Mouse (Mus musculus) left cerebral cortex, postnatal 25 days (tissue): ENCODE measurements at regions not wholly inside any gene's neighbourhood (a gene's known extent, or its start where the extent isn't known, plus 50 kb on each side); places are given as distances from the start of the nearest gene placed in this dataset.

Source experiments
- DNase-seq, 2 experiments: peaks; one replicate each; pipeline ENCODE4 v3.0.0; 2022; ENCODE audit warnings: low spot score in 2 of 2, mixed read lengths in 1 of 2
- intact Hi-C: fragments of 180-260 bp; cut with DNase I; formaldehyde crosslinking; loops from one replicate; pipeline ENCODE4 v1.15.1; 2025

DNA sequence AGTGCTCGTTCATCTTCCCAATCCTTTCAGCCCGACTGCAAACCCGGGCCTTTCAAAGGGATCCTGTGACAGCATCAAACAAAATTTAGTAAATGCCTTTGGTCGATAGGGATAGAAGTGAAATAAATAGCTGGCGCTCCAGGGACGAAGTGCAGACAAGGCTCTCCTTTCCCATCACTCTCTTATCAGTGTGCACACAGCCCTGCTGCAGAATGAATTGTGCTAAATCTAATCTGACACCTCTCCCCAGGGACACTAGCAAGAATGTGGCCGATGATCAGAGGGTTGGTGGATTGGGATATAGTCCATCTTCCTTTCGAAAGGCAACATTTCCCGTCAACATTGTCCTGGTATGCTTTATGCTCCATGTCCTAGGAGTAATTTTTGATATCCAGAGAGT lies 1372.9 kb upstream of the Tenm4 start:
- intact Hi-C loops = no loop called here
- DNase-seq = no peak

DNA sequence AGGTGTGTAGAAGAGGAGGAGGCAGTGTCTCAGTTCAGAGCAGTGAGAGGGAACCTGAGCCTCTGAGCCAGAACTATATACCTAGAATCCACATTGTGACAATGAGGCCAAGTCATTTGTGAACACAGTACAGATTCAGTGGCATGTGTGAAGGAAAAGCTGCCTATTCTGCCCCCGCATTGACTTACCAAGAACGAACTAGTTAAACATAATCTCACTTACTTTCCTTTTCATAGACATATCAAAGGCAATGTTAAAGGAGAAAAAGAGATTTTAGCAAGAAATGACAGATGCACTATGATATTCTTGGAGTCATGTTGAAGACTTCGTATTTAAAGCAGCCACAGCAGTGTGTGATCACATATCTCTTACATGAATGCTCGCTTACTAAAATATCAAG lies 1329.8 kb upstream of the Tenm4 start:
- intact Hi-C loops = no loop called here
- peak in 1 of 2 experiments; percentile 69 for DNase-seq

- intact Hi-C loops = no loop called here
- no peak for DNase-seq
Measured at GRCm38 (mm10) chr7:94851360-94851759, 1319.7 kb upstream of the Tenm4 start.

- intact Hi-C loops = no loop called here
- DNase-seq = no peak
Measured at GRCm38 (mm10) chr7:94856636-94857035, 1314.4 kb upstream of the Tenm4 start.

DNA sequence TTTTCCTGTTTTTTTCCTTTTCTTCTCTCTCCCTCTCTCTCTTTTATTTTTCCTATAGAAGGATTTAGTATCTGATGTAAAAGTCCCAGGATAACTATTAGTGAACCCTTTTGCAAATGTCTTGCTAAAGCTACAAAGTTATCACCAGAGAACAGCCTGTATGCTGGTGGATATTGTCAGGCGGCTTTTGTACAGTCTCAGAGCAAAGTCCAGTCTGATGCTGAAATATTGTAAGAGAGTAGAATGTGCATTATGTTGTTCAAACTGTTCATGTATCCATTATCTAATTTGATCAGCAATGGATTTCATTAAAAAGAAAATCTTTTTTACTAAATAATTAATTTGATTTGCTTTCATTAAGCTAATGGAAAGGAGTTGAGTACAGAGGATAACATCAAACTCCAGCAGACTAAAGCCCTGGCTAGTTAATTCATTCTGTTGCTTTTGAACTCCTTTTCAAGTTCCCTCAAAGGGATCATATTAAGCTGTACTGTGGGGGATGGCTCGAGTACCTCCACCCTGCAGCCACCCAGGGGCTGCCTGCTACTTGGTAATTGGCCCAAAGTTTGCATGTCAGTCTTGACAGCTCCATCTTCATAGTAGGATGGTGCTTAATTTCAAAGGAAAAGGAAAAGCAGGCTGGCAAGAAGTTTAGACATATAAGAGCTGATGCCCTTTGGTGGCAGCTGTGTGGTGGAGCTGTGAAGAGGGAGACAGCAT lies 1280.2 kb upstream of the Tenm4 start:
- intact Hi-C loops = no loop called here
- DNase-seq = no peak

GRCm38 (mm10) chr7:94898088-94898487 lies 1273.0 kb upstream of the Tenm4 start:
- intact Hi-C loops = no loop called here
- no peak for DNase-seq

- intact Hi-C loops = loop anchor here (10.0 kb wide), 1 partner anchor 962 kb away; no protein-coding TSS in a partner anchor
- no peak for DNase-seq
Measured at GRCm38 (mm10) chr7:94926547-94927123, 1244.4 kb upstream of the Tenm4 start.

GRCm38 (mm10) chr7:94963758-94964299 lies 1207.2 kb upstream of the Tenm4 start:
- intact Hi-C loops = no loop called here
- no peak for DNase-seq

GRCm38 (mm10) chr7:94967601-94968000 lies 1203.4 kb upstream of the Tenm4 start:
- DNase-seq = no peak
- intact Hi-C loops = no loop called here

- no peak for DNase-seq
- intact Hi-C loops = no loop called here
Measured at GRCm38 (mm10) chr7:94975037-94975775, 1195.8 kb upstream of the Tenm4 start.

DNA sequence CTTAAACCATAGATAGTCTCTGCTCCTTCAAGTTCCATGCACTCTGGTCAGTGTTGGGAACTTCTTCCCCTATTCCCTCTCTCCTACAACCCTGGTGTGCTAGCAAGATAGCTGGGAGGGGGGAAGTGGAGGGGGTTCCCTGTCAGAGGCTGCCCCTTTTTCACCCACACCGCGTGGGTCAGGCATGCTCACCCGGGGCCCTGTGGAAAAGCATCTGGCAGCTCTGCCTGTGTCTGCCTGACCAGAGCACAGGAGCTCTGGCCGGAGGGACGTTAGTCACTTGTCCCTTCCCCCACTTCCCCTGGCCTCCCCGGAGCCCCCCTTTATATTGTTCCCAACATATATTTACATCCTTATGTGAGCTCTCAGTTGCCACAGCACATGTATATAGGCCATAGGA lies 1174.8 kb upstream of the Tenm4 start:
- intact Hi-C loops = no loop called here
- no peak for DNase-seq

DNA sequence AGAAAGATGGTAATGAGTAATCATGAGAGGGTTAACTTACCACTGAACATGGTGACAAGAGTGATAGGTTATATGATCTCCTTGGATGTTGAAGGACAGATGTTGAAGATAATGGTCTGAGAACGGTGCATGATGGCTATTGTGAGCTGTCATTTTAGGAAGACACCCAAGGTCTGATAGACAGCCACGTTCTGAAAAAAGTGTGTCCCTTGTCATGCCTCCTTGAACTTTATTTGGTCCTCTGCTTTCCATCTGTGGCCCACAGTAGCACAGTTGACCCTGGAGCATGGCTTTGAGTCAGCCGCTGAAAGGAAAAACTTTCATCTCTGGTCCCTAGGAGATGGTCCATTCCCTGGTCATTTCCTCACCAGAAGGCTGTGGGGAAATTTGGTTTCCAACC lies 1166.9 kb upstream of the Tenm4 start:
- intact Hi-C loops = no loop called here
- no peak for DNase-seq

GRCm38 (mm10) chr7:95005403-95005802 lies 1165.6 kb upstream of the Tenm4 start:
- intact Hi-C loops = no loop called here
- DNase-seq = no peak

DNA sequence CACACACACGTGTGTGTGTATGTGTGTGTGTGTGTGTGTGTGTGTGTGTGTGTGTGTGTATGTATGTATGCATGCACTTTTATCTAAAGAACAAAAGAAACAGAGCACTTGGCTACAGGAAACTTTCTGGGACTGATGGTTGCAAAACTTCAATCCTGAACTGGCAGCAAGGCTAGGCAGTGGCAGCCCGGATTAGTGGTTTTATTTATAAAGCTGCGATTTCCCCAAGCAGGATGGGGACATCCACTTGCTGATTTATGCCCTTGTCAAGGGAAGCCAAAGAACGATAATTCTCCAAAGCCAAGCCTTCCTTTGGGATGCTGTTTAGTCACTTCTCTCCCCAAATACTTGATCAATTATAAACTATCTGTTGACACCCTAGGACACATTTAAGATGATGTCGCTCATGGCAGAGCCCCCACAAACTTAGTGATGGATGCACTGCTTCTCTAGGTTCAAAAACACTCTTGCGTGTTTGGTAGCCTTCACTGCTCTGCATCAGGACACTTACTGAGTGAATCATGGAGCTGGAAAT lies 1162.1 kb upstream of the Tenm4 start:
- no peak for DNase-seq
- intact Hi-C loops = no loop called here

GRCm38 (mm10) chr7:95020285-95020684 lies 1150.8 kb upstream of the Tenm4 start:
- intact Hi-C loops = no loop called here
- peak in 1 of 2 experiments; percentile 3 for DNase-seq

DNA sequence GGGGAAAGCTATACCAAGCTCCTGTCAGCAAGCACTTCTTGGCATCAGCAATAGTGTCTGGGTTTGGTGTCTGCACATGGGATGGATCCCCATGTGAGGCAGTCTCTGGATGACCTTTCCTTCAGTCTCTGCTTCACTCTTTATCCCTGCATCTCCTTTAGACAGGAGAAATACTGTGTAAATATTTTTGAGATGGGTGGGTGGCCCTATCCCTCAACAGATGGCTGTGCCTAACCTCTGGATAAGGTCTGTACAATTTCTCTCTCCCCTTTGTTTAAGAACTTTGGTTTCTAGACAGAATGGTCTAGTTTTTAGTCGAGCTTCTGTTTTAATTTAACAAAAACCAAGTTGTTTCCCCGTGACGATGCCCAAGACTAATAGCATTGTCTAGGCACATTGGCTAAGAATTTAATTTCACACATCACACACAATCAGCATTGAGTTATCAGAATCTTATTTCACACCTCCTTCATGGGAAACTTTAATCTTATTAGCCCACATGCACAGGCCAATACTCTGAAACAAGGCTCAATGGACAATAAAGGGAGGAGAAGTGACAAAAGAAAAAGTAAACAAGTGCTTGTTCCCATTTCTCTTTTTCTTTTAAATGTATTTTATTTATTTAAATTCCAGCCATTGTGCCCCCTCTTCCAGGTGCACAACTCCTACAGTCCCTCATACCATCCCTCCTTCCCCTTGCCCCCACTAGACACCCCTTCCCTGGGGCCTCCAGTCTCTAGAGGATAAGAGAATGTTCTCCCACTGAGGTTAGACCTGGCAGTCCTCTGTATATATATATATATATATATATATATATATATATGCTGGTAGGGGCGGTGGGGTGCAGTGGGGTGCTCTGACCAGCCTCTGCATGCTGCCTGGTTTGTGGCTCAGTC lies 1142.9 kb upstream of the Tenm4 start:
- DNase-seq = no peak
- intact Hi-C loops = no loop called here
